Mouse (Mus musculus): ENCODE data around the gene Pif1.

Pif1 gene

GRCm38 (mm10) chr9:65586406-65587269, at the start of gene Pif1:
Pif1 (plus strand) TSS chr9:65587160.
- no peak for DNase-seq (ENCODE audit: low read depth, low spot score)

DNA sequence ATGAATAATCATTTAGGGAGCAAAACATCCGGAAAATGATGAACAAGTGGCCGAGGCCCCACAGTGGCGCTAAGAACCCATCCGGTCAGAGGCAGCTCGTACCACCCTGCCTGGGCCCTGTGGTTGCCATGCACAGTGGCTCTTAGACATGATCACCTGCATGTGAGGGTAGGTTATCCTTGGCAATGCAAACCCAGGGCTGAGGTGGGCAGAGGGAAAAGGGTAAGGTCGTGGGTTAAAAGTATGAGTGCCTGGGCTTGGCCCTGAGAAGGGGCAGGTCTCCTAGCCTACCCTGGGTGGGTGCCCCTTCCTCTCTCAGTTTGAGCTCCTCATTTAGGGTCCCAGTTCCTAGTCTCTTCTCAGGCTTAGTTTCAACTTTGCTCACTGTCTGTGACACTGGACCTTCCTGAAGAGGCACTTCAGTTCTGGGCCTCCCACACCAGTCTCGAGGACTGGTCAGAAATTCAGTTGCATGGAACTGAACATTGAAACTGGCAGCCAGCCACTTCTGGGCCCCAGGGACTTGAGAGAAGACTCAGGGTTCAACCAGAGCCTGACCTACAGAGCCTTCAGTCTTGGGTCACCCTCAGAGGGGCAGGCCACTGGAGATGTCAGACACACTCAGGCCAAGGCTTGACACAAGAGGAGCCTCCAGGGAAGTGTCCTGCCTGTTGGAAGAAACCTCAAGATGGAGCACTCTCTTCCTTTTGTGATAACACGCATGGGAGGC, 48.9 kb upstream of the Pif1 start:
- DNase-seq (ENCODE audit: low read depth, low spot score): no peak

- no peak for DNase-seq (ENCODE audit: low read depth, low spot score)
Measured at GRCm38 (mm10) chr9:65539697-65540096, 47.3 kb upstream of the Pif1 start.

- no peak for DNase-seq (ENCODE audit: low read depth, low spot score)
Measured at GRCm38 (mm10) chr9:65541126-65542068, 45.6 kb upstream of the Pif1 start.

DNA sequence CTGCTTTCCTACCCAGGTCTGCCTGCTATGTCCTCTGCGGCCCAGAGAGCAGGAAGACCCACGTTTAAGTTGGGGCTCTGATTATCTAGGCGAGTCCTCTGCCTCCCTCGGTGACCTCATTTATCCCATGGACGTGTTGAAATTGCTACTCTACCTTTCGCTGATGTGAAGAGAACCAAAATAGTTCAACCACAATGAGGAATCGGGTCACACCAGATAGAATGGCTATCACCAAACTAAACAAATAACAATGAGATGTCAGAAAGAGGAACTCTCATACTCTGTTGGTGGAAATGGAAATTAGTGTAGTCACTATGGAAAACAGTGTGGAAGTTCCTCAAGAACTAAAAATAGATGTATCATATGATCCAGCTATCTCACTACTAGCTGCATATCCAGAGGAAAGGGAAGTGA, 44.8 kb upstream of the Pif1 start:
- no peak for DNase-seq (ENCODE audit: low read depth, low spot score)

DNA sequence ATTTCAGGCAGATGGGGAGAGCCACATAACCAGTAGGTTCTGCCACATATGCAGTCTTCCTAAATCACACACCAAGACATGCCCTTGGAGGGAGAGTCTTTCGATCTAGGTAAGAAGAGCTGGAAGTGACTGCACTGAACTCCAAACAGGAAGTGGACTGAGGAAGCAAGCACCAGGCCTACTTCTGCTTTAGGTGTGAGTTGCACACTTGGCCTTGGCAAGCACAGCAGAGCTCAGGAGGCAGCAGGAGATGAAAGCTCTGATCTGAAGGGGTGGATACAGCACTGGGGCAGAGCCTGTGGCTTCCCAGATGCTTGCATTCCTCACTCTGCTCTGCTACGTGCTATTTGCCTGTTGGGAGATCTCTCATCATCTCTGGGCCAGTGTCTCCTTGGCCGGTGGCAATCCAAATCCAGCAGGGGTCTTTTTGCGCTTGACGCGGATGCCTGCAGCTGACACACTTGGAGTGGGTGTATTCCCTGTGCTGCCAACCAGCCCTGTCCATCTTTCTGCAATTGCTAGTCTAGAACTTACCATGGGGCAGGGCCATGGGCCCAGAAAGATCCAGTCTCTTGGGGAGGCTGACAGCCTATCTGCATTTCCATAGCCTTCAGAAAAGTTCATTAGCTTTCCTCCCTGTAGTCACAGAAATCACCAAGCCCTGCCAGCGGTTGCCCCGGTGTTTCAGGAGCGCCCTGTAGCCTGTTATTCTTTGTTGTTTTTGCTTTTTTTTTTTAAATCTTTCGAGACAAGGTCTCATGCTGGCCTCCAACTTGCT, 41.1 kb upstream of the Pif1 start:
- DNase-seq (ENCODE audit: low read depth, low spot score): no peak

- no peak for DNase-seq (ENCODE audit: low read depth, low spot score)
Measured at GRCm38 (mm10) chr9:65546413-65546695, 40.6 kb upstream of the Pif1 start.

DNA sequence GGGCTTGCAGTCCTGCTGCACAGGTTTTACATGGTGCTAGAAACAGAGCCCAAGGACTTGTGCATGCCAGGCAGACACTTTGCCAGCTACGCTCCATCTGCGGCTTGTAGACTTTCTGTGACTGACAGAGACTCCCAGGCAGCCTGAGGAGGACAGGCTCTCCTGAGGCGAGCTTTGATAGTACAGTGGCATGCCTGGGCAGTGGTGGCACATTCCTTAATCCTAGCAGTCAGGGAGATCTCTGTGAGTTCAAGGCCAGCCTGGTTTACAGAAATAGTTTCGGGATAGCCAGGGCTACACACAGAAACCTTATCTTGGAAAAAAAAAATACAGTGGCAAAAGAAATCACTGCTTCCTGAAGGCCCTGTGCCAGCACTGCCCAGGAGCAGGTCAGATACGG, 39.8 kb upstream of the Pif1 start:
- no peak for DNase-seq (ENCODE audit: low read depth, low spot score)

DNA sequence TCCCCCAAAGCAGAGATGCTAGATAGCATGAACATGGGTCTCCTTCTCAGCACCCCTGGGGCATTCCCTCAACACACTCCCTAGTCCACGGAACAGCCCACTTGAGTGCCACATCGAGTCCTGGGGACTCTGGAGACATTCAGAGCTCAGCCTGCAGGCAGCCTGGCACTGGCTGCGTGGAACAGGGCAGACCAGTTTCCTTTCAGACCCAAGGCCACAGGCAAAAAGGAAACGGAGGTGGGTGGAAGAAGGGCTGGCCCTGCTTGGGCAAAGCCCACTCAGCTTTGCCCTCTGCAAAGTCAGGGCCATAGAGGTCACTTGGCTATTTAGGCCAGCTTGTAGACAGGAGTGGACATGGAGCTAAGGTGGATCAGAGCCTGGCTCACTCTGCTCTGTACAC, 39.1 kb upstream of the Pif1 start:
- DNase-seq (ENCODE audit: low read depth, low spot score): no peak

DNA sequence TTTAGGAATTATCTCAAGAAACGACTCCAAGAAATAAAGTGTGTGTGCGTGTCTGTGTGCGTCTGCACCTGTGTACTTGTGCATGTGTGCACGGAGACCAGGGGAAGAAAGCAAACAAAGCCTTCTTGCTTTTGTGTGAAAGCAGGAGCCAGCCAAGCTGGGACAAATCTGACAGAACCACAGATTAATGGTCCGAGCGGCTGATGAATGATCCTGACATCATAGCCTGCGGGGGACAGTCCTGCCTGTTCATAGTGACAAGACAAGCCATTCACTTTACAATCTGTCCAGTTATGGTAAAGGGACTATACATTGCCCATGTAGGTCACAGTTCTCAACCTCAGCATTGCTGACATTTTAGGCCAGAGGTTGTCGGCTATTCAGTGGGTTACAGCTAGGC, 38.6 kb upstream of the Pif1 start:
- no peak for DNase-seq (ENCODE audit: low read depth, low spot score)

GRCm38 (mm10) chr9:65549139-65549538, 37.8 kb upstream of the Pif1 start:
- no peak for DNase-seq (ENCODE audit: low read depth, low spot score)

- DNase-seq (ENCODE audit: low read depth, low spot score): no peak
Measured at GRCm38 (mm10) chr9:65549643-65550042, 37.3 kb upstream of the Pif1 start.

- DNase-seq (ENCODE audit: low read depth, low spot score): no peak
Measured at GRCm38 (mm10) chr9:65550079-65550831, 36.7 kb upstream of the Pif1 start.

- no peak for DNase-seq (ENCODE audit: low read depth, low spot score)
Measured at GRCm38 (mm10) chr9:65551035-65551434, 35.9 kb upstream of the Pif1 start.

DNA sequence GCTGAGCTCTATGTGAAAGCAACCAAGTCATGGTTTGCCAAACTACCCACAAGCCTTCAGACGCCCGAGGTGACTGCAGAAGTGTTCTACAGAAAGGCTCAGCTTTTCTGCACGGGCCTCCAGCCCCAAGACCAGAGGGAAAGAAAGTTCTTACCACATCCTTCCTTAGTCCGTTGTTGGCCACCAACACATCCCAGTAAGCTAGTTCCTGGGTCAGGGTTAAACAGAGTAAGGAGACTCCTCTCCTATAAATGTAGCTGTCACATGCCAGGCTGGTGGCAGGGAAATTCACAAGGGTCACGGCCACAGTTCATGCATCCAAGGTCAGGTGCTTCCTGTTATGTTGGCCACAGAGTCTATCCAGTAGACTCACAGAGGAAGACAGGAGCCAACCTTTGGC, 34.8 kb upstream of the Pif1 start:
- no peak for DNase-seq (ENCODE audit: low read depth, low spot score)

DNA sequence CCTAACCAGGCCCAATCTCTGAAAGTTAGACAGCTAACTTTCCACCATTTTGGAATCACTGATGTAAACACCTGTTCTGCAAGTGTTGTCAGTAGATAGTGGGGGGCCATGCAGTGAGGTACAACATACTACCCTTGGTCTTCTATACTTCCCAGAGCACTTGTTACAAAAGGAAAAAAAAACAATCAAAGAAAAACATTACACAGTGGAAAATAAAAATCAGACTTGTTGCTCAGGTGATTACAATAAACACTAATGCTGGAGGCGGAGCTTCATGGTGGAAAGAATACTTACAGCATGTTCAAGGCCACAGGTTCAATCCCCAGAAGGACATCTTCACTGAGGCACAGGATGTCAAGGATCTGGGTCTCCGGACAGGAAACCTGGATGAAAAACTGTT, 34.2 kb upstream of the Pif1 start:
- no peak for DNase-seq (ENCODE audit: low read depth, low spot score)

DNA sequence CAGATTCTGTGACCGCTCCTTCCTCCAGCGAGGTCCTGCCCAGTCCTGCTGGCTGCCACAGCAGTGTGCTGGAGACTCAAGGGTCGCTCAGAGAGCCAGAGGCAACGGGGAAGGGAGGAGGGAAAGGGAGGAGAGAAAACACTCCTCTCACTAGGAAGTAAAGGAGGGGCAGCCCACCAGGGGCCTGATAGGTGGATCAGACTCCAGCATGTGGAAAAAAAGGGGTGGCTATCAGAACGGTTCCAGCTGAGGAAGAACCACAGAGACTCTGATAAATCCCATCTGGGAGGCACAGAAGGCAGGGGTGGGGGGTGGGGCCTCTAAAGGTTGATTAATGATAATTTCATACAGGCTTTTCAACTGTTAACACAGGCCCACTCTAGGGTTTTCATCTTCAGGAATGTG, 32.0 kb upstream of the Pif1 start:
- no peak for DNase-seq (ENCODE audit: low read depth, low spot score)

DNA sequence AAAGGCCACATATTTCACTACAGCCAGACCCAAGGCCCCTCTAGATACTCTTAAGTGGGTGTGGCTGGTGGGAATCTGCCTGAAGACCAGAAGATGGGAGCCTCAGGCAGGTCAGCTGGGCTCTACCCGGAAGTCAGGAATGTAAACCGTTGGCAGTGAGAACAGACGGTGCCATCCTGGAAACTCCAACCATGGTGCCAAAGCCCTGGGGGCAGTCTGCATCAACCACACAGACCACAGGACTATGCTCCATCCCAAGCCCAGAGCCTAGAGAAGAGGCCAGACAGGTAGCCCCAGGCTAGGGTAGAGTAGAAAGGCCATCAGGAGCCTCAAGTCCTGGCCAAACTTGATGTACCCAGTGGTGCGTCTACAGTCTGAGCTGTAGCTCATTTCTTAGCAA, 31.3 kb upstream of the Pif1 start:
- DNase-seq (ENCODE audit: low read depth, low spot score): no peak

GRCm38 (mm10) chr9:65556349-65556748, 30.6 kb upstream of the Pif1 start:
- no peak for DNase-seq (ENCODE audit: low read depth, low spot score)

GRCm38 (mm10) chr9:65556979-65557378, 30.0 kb upstream of the Pif1 start:
- no peak for DNase-seq (ENCODE audit: low read depth, low spot score)

GRCm38 (mm10) chr9:65558806-65559205, 28.2 kb upstream of the Pif1 start:
- no peak for DNase-seq (ENCODE audit: low read depth, low spot score)
